Mouse (Mus musculus): ENCODE results near the gene Ciao1. TPM values are rescaled to one million over a fixed set of nuclear protein-coding genes. Genes with fewer than 3 reads are reported as not detected.
A peak's percentile ranks its signal among the peaks of the same experiment; 100 is the strongest.
"Not testable (repeated sequence)": the region's sequence is repeated elsewhere in the genome, so short reads cannot be mapped to it uniquely, and the experiment has no call there.

Gene Ciao1
- 10 to 100 TPM; 74.7 to 75.6 TPM for total RNA-seq (2021)
- long read RNA-seq, experiment 1, transcript Ciao1-201 (7 exons, 3,075 nt) = major isoform, 34 of 45 reads
- long read RNA-seq, experiment 1, partial matches to known transcripts = 3 of 45 reads
- long read RNA-seq, experiment 1, other reads (novel, unspliced or antisense) = 7 of 45 reads
- long read RNA-seq, experiment 2, transcript Ciao1-201 (7 exons, 3,075 nt) = major isoform, 33 of 40 reads
- long read RNA-seq, experiment 2, partial matches to known transcripts = 1 of 40 reads
- long read RNA-seq, experiment 2, other reads (novel, unspliced or antisense) = 5 of 40 reads

DNA sequence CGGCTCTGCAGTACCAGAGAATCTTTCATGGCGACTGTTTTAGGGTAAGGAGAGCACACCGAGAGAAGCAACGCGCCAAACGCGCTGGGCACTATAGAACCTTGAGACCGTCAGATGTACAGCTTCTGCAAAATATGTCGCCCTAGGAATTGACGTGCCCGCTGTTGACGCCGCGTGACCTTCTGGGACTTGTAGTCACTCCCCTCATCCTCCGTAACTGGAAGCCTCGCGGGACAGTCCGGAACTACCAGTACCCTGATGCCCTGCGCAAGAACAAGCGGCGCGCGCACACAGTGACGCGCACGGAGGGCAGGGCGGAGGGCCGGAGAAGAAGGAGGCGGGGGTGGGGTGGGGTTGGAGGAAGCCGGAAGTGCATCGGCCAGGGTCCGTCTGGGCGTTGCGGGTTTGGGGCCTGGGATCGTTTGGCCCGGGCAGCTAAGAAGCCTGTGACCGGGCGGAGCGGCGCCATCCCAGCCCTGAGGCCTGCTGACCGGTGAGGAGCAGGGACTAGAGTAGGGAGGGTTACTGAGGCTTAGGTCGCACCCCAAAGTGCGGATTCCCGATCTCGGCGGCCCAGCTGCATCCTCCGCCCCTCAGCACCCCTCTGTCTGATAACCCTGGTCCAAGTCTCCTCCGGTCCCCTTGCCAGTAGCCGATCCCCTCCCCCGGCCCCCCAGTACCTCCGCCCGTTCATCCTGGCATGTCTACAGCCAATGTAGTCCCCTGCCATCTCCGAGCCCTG, at the start of gene Ciao1, which contains the start of gene Tmem127:
Gene Ciao1, minus strand, starts transcription at position 225 of the 742 bp plus-strand sequence.
Gene Tmem127, plus strand, starts transcription at position 317 of the 742 bp plus-strand sequence.
- DNase-seq (ENCODE audit: low spot score in 2 of 2) = peak; percentile 98
- intact Hi-C loops (cut with DNase I) = loop anchor here (5.0 kb wide), 1 partner anchor 95 kb away; no protein-coding TSS in a partner anchor

DNA sequence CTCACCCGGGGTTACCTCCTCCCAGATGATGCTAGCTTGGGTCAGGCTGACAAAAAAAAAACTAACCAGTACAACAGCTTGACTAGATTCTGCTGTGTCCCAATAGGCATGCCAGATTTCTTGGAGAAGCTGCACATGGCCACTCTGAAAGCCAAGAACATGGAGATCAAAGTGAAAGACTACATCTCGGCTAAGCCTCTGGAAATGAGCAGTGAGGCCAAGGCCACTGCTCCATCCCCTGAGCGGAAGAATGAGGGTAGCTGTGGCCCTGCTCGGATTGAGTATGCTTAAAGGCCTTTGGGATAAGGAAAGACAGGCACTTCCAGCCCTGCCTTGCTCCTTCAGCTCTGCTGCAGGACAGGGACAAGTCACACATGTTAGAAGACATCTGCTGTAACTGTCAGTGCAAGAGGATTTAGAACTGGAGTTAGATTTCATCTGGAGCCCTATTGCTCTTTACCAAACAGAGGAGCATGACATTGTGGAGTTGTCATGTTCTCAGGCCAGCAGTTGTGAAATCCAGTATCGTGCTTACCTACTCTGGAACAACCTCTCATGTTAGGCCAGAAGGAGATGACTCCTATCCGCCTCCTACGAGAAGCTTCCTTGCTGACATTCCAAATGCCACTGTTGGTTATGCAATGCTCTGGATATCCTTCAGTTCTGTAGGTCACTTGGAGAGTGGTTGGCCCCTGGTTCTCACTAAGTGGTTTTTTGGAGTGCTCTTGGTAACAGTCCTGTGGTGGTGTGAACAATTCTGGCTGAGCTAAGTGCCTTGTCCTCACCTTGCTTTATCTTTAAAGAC, 49.6 kb upstream of the Ciao1 start:
- DNase-seq (ENCODE audit: low spot score in 2 of 2) = no peak
- intact Hi-C loops (cut with DNase I) = no loop called here

DNA sequence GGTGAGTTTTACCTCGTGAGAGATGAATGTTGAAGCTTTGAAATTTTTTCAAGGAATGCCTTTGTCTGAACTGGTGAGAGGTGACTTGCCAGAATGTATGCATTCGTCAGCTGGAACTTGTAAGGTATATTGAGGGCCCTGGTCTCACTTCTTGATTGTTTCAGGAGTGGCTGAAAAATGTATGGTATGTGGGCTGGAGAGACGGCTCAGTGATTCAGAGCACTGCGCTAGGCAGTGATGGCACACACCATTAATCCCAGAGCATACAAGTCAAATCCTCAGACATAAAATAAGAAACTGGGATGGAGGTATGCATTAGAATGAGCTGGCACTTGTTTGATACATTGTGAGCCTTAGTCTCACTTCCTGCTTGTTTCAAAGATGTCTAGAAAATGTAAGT, 44.6 kb upstream of the Ciao1 start:
- DNase-seq (ENCODE audit: low spot score in 2 of 2) = no peak
- intact Hi-C loops (cut with DNase I) = no loop called here

DNA sequence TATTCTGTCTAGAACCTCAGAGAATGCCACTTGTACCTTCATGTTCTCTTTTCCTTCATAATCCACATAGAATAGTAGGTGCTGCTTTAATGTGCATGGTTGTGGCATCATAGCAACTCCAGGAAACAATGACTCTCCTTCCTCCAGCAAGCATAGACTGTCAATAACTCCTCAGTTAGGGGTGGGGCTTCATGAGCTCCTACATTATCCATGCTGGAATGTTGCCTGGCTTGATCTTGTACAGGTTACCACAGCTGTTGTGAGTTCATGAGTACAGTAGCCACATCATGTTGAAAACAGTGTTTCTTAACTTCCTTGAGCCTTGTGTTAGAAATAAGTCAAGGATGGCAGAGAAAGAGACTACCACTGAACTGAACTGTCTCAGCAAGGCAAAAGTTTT, 30.5 kb upstream of the Ciao1 start:
- DNase-seq (ENCODE audit: low spot score in 2 of 2) = no peak
- intact Hi-C loops (cut with DNase I) = no loop called here

DNA sequence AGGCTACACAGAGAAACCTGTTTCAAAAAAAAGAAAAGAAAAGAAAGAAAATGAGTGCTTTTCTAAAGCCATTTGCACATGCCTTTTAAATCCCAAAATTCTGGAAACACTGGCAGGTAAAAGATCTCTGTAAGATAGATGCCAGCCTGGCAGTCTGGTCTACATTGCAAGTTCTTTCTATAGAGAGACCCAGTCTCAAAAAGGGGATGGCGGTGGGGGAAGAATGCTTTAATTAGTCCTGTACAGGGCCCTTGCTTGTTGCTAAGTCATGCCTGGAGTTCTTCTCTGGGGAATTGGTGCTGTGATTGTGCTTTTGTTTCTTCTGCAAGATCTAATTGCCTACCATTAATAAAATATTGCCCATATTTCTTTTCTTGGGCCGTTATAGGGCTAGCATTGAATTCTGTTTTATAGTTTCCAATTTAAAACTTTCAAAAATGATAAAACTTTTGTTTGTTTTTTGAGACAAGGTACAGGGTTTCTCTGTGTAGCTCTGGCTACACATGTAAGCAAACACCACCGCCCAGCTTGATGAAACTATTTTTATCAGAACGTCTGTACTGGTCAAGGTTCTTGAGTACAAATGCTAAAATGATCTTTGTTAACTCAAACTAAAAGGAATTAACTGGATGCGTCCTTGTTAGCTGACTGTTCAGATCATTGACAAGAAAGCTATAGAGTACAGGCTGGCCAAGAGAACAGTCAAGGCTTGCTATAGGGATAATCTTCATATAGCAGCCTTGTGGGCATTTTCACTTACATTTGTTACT, 28.1 kb upstream of the Ciao1 start:
- intact Hi-C loops (cut with DNase I) = no loop called here
- DNase-seq (ENCODE audit: low spot score in 2 of 2) = no peak

DNA sequence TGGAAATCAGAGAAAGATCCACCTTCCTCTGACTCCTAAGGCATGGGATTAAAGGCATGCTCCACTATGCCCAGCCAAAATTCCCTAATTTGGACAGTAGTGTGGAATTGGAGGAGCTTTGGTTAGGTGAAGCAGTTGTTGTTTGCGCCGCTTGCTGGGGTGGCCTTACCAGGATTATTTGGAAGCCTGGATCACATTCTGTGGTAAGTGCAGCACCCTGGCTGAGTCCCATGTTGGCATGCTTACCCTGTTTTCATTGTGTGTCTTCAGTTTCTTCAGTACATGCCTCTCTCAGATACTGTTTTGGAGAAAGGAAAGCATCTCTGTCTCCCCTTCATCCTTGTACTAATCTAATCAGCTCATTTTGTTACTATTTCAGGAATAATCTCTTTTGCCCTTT, 27.0 kb upstream of the Ciao1 start:
- intact Hi-C loops (cut with DNase I) = no loop called here

DNA sequence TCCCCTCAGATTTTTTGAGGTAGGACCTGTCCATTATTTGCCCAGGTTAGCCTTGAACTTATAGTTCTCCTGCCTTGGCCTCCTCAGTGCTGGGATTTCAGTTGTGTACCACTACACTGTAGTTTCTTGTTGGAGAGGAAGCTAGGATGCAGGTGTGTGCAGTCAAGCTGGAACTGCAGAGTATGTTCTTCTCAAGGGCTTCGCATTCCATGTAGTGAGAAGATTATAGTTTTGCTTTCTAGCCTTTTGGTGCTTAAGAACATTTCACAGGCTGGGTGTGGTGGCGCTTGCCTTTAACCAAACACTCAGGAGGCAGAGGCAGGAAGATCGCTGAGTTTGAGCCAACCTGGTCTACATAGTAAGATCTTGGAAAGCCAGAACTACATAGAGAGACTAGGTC, 25.2 kb upstream of the Ciao1 start:
- no peak for DNase-seq (ENCODE audit: low spot score in 2 of 2)
- intact Hi-C loops (cut with DNase I) = no loop called here

More for the DNA sequence above, 27.0 kb upstream of the Ciao1 start:
- DNase-seq (ENCODE audit: low spot score in 2 of 2) = no peak

DNA sequence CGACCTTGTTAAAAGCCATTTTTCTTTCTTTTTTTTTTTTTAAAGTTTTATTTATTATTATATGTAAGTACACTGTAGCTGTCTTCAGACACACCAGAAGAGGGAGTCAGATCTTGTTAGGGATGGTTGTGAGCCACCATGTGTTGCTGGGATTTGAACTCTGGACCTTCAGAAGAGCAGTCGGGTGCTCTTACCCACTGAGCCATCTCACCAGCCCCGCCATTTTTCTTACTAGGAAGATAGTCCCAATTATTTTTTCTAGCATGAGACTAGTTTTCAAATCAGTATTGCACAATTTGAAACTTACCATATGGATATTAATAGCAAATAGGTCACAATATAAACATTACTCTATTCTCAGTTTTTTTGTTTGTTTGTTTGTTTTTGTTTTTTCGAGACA, 24.4 kb upstream of the Ciao1 start:
- DNase-seq (ENCODE audit: low spot score in 2 of 2); intact Hi-C loops (cut with DNase I): not testable (repeated sequence)

DNA sequence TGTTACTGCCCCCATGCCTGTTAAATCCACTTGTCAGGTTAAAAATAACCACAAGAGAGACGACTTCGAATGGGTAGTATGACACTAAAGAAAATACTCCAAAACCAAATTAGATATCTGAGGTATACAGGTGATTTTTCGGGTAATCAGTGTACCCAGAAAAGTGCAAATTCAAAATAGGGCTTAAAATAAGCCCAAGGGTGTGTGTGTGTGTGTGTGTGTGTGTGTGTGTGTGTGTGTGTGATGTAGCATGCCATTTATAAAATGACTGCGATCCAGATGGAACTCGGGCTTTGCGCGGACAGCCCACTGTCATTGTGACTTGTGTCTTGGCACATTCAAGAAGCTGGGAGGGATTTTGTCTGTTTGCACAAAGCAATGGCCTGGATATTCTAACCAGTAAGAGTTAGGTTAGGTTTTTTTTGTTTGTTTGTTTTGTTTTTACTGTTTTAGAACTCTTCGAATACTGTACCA, 23.5 kb upstream of the Ciao1 start:
- DNase-seq (ENCODE audit: low spot score in 2 of 2) = peak; percentile 48 to 72
- intact Hi-C loops (cut with DNase I) = no loop called here

DNA sequence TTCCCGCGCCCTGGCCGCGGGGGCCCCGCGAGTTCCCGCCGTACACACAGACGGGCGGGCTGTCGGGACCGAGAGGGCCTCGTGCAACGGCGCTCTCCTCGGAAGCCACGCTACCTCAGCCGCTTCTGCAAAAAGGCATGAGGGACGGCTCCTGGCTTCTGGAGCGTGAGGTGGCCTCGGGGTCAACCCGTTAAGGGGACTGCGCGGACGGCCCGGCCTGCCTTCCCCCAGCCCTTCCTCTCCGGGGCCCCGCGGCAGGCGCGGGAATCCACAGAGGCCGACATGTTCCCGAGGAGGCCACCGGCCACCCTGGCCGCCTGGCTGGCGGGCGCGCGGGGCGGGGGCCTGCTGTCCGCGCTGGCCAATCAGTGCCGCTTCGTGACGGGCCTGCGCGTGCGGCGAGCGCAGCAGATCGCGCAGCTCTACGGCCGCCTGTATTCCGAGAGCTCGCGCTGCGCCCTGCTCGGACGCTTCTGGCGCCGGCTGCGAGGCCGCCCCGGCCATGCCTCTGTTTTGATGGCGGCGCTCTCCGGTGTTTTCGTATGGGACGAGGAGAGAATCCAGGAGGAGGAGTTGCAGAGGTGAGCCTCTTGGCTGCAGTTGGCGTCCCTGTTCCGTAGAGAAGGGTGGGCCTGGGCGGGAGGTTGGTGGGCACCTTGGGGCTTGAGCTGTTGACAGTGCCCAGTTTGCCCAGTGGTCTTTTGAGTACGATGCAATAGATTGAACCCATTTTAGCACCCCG, 22.9 kb upstream of the Ciao1 start:
- DNase-seq (ENCODE audit: low spot score in 2 of 2) = peak; percentile 86 to 89
- intact Hi-C loops (cut with DNase I) = no loop called here

DNA sequence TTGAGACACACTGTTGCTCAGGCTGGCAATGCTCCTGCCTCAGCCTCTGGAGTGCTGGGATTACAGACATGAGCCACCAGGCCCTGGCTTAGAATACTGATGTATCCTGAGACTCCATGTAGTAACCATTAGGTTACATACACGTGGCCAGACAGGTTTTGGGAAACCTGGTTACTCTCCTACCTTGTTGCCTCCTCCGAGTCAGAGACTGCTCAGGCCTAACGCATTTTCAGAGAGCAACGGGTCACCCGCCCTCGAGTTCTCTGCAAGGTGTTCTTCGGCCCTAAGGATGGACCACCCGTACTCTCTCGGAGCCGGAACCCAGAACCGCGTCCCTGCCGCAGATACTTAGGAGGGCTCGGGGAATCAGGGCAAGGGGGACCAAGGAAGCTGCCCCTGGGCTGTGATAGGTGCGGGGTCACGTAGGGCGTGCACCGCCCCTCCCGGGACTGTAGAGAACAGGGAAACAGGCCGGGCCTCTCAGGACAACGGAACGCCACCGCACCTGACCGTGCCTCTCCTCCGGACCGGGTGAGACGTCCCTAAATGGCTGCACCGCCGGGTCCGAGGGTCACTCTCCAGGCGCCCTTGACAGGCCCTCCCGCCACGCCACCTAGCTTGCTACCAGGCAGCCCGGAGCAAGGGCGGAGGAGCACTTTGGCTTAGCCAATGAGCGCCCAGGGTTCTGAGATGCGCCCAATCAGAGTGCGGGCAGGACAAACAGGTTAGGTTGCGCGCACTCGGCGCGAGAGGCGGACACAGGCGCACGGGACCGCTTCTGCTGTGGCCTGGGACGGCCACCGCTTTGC, 22.1 kb upstream of the Ciao1 start, which contains the start of gene Stard7:
Gene Stard7, plus strand, starts transcription at position 728 of the 809 bp plus-strand sequence.
- intact Hi-C loops (cut with DNase I) = no loop called here
- peak; percentile 96 to 97 for DNase-seq (ENCODE audit: low spot score in 2 of 2)

DNA sequence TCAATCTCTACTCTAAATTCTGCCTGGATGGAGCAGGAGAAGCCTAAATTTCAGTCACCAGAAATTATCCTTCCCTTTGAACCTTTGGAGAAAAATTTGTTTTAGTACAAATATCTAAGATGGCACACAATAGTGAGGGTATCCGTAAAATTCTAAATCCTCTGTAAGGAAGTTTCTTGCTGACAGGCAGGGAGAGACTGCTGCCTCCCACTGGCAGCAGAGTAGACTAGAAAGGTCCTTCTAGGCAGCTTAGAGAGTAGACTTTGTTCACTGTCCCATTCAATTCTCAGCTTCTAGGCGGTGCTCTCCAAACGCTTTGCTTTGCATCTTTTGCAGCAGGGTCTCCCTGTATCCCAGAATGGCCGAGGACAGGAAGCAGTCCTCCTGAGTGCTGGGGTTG, 20.2 kb upstream of the Ciao1 start:
- DNase-seq (ENCODE audit: low spot score in 2 of 2) = no peak
- intact Hi-C loops (cut with DNase I) = no loop called here

DNA sequence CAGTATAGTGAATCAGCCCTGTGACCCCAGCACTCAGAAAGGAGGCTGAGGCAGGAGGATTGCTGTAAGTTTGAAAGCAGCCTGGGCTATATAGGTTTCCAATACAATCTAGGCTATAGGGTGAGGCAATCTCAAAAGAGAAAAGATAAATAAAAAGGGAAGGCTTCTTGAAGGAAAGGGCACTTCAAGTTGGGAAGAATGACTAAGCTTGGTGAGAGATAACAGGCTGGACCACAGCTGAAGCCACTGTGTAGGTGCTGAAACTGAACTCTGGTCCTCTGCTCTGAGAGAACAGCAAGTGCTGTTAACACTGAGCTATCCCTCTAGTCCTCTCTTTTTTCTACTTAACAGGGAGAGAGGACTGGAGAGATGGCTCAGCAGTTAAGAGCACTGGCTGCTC, 14.9 kb upstream of the Ciao1 start:
- no peak for DNase-seq (ENCODE audit: low spot score in 2 of 2)
- intact Hi-C loops (cut with DNase I) = no loop called here

DNA sequence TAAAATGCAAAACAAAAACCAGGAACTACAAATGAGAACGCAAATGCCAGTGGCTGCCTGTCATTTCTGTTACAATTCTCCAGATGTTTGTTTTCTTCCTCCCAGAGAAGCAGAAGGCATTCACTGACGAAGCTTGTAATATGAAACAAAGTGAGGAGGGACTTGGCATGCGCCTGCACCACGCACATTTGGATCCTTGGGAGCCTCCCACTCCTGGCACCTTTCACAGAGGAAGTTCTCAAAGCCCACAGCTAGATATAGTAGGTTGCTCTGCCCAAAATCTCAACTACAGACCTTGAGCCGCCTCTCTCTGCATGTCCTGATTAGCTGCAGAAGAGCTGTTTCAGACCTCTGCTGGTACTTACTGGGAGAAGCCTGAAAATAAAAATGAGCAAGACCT, 11.7 kb upstream of the Ciao1 start:
- intact Hi-C loops (cut with DNase I) = no loop called here
- no peak for DNase-seq (ENCODE audit: low spot score in 2 of 2)

DNA sequence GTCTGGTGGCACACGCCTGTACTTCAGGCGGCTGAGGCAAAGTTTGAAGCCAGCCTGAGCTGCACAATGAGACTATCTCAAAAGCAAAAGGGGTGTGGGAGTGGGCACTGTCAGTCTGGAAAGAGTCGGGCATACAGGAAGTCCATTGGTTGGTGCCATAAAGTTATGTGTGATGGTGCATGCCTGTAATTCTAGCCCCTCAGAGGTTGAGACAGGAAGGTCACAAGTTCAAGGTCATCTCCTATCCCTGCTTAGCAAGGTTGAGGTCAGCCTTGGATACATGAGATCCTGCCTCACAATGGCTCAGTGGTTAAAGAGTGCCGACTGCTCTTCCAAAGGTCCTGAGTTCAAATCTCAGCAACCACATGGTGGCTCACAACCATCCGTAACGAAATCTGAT, 7.7 kb upstream of the Ciao1 start:
- intact Hi-C loops (cut with DNase I) = no loop called here
- DNase-seq (ENCODE audit: low spot score in 2 of 2) = no peak

DNA sequence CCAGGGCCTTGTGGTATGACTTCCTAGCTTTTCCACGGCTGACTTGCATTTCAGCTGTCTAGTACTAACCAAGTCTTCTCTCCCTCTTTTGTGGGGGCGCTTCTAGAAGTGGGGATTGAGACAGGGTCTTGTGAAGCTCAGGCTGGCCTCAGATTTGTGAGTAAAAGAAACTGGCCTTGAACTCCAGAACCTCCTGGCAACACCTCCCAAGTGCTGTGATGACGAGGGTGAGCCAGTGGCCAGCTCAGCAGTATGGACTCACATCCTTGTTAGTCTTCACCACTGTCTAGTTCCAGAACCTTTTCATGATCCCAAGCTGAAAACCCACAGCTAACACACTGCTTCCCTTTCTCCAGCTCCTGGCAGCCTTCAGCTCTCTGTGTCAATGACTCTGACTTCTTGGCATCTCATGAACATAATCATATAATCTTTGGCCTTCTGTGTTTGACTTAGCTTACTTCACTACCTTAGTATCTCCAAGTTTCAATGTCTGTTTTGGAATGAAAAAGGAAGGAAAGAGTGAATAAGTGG, 7.1 kb upstream of the Ciao1 start:
- intact Hi-C loops (cut with DNase I) = no loop called here
- DNase-seq (ENCODE audit: low spot score in 2 of 2) = no peak

DNA sequence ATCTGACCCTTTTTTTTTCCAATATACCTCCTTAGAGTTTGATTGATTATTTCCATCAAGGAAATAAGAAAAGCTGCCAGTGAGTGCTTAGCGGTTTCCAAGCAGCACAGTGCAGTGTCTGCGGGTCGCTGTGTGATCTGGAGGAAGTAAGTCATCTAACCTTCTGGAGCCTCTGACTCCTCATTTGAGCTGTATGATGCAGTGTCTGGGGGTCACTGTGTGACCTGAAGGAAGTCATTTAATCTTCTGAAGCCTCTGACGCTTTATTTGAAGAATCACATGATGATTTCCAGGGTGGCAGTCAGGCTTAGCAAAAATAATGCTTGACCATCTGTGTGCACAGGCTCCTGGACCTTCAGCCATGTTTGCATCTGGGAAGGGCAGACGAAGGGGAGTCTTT, 5.2 kb upstream of the Ciao1 start:
- no peak for DNase-seq (ENCODE audit: low spot score in 2 of 2)
- intact Hi-C loops (cut with DNase I) = no loop called here

Measured in left cerebral cortex, postnatal 14 days (tissue).